Mouse (Mus musculus): ENCODE results near the gene Gm20721.

DNA sequence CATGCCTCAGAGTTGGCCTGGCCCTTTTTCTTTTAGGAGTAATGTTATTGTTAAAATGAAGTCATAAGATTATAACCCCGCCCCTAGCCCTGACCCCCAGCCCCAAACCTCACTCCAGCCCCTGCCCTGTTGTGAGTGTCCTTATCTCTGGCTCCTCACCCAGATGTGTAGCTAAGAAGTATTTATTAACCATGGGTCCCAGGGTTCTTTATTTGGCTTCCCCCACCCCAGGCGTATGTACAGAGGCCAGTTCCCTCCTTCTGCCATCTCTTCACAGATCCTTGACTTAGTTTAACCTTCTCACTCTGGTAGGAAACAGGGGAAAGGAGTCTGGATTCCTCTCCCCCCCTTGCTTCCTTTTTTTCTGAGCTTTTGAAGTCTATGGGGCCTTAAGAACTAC is 33.9 kb downstream of the Gm20721 start:
- TF ChIP-seq ZC3H11A (IDR thresholded peaks at IDR 0.05; ENCODE audit: borderline replicate concordance, low read depth, low read length) = no peak
- TF ChIP-seq MAFK (IDR thresholded peaks at IDR 0.05; ENCODE audit: insufficient read depth, low read depth, low read length) = no peak

Measured in ES-E14 (cell line).